Mouse (Mus musculus): Measurements from ENCODE around the gene Zfp423.

Zfp423 gene

DNA sequence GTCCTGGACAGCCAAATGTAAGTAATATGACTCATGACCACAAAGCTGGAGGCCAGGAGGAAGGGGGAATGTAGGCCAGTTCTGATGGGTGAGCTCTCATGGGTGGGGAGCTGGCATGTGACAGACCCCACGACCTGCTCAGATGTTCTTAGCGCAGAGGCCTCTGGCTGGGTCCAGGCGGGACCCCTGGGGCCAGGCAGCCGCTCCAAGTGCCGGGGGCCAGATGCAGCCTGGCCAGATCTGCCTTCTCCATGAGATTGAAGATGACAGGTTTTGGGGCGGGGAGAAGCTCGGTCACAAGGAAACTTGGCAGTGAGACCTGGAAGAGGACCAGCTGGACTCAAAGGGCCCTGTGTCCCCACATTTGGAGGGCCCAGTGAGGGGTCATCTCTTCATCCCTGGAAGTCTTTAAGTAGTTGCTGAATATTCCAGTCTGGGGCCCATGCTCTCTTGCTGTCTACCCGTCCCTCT is 257.3 kb downstream of the Zfp423 start:
- DNase-seq (ENCODE audit: low read depth in 1 of 2, low spot score in 2 of 2), result no peak

DNA sequence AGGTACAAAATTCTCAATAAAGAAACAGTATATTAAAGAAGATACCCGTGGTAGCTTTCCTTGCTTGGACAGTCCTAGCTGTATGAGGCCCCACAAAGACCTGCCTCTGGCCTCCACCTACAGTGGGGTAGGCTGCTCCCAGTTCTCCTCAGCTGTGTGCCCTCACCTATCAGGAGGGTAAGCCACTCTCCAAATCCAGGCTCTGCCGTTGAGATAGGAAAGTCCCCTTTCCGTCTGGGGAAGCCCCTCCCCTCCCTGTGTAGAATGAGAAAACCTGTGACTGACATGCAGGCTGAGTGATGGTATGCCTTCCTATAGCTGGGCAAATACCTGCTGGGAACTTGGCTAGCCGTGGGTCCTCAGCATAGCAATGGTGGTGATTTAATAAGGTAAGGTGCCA is 257.8 kb downstream of the Zfp423 start:
- no peak for DNase-seq (ENCODE audit: low read depth in 1 of 2, low spot score in 2 of 2)

DNA sequence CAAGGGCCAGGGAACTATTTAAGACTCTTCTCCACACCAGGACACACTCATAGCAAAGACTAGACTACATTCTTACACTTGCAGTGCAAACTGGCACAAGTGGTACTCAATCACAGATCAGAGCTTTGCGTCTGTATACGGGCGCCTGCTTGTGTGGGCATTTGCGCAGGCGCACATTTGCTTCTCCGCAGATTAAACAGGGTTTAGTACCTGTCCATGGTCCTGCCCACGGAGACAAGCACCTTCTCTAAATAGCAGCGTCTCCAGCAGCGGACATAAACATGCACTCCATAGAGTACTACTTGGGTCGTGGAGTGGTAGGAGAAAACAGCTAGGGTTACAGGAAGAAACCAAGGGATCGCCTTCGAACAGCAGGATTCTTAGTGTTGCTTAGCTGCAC is 259.1 kb downstream of the Zfp423 start:
- DNase-seq (ENCODE audit: low read depth in 1 of 2, low spot score in 2 of 2), result no peak

DNA sequence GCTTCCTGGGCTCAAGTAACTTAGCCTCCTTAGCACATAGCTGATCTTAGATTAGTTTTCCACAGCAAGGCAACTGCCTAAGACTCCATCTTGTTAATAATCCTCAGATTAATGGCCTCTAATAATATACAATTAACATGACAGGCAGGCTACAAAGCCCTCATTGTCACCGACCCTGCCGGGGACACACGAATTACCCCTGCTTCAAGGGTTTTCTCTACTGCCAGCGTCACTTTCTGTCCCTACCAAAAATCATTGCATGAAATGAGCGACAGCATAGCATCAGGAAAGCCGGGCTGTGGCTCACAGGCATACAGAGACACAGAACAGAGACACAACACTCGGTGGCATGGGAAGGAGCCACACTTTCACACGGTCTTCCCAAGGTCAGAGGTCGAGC is 262.3 kb downstream of the Zfp423 start:
- no peak for DNase-seq (ENCODE audit: low read depth in 1 of 2, low spot score in 2 of 2)

DNA sequence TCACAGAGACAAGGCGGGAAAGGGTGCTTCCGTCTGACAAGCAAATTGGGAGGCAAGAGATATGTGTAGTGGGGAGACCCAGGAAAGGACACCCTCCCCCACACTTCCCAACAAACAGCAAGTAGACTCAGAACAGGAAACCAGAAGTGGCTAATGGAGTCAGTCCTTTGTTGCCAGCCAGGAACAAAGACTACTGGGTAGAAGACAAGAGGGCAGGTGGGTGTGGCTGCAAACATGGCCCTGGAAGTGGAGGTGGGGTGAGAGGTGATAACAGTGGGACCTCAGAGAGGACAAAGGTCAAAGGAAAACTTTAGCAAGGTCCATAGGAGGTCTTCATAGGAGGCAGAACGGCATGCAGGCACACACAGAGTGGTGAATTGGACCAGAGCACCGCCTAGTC is 265.7 kb downstream of the Zfp423 start:
- no peak for DNase-seq (ENCODE audit: low read depth in 1 of 2, low spot score in 2 of 2)

DNA sequence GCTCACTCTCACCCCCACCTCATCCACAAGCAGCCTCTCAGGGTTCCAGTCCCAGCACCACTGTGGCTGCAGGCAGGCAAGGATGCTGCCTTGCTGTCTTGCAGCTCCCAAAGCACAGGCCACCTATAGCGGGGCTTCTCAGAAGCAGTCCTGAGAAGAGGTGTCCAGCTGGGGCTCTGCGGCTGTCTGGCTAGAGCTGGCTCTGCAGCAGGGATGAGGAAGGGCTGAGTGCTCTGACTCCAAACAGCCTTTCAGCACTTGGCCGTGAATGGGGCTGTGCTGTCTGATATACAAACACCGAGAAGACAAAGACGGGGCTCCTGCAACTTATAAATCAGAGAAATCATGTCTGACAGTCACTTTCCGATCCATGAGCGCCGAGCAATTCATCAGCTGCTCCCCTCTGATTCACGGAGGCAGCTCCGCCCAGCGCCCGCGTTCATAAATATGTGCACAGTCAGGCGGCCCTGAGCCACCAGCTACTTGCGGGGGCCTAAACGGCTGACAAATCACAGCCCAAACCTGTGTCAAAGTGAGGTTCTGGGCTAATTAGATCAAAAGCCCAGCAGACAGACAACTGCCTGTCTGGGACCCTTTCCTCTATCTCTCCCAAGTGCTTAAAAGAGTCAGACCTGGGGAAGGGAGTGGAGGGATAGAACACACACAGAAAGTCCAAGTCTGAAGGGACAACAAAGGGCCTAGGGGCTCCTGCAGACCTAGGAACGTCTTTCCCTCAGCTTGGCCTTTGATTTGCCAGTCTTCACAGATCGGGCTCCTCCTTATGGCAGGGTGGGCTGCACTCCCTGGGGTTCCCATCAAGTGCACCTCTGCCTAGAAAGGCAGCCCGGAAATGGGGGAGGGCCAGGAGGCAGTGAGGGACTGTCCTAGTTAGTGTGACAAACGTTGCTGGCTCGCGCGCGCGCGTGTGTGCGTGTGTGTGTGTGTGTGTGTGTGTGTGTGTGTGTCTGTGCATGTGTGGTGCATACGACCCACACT is 269.0 kb downstream of the Zfp423 start:
- no peak for DNase-seq (ENCODE audit: low read depth in 1 of 2, low spot score in 2 of 2)

DNA sequence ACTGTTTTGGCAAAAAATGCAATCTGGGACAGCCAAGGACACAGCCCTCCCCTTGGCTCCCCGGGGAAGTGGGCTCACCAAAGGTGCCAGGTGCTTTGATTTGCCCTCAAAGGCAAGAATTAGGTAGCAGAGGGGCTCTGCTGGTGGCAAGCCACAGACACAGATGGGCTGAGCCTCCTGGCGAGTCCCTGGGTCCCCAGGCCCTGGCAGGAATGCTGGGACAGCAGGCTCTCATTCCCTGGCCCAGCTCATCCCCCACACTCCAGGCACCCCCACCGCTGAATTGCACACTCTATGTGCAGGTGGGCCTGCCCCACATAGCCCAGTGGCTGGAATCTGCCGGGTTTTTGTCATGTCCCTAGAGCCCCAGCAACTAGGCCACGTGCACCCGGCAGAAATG is 270.2 kb downstream of the Zfp423 start:
- no peak for DNase-seq (ENCODE audit: low read depth in 1 of 2, low spot score in 2 of 2)

DNA sequence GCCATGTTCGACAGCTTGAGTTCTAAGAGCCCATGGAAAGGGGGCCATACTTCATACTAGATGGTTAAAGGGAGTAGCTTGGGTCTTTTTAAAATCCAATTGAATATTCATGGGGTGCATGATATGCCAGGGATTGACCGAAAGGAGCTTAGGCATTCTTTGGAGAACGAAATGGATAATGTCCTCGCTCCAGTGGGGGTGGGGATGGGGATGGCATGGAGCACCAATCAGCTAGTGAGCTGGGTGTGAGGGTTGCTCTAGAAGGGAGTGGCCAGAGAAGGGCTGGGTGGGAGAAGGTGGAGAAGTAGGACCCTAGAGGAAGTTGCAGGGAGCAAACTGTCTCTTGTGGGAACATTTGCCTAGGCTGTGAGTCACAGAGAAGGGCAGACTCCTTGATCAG is 271.0 kb downstream of the Zfp423 start:
- no peak for DNase-seq (ENCODE audit: low read depth in 1 of 2, low spot score in 2 of 2)

DNA sequence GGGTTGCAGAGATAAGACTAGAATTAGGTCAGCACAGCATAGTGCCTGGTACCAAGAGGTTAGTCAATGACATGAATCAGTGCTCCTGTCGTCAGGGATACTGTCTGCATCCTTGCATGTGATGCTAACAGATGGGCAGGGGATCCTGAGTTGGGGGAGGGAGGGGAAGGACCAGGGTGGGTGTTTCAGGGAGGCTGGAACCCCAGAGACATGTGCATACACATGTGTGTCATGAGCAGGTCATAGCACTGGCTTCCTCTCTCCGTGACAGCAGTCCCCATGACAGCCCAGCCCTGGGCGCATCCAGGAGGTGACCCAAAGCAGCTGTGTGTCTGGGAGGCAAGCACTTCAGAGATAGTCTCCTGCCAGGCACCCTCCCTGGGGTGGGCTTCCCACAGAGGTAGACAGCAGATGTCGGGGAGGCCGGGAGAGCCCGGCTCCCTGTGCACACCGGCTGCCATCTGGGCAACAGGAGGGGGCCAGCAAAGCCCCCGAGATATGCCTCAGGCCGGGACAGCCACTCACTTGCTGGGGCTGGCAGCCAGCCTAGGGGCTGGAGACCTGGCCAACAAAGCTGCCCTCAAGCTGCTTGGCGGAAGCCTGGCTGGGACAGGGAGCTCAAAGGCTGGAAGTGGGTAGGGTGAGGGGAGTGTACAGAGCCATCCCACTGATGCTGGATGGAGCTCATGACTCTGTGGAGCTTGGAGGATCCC is 272.3 kb downstream of the Zfp423 start:
- DNase-seq (ENCODE audit: low read depth in 1 of 2, low spot score in 2 of 2), result no peak

DNA sequence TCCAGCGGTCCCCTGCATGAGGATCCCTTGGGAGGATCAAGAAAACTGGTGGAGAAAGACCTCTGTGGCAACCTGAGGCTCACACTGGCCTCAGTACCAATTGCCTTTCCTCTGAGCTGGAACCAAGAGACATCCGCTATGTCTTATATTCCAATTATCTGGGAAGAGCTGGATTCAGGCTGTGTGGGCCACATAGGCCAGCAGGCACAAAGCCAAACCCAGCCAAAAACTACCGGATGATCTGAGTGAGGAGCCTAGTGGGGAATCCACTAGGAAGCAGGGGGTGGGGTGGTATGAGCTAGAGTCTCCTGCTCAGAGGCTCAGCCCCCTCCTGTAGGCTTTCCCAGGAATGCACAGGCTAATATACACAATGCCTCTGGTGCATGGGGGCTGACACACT is 273.4 kb downstream of the Zfp423 start:
- no peak for DNase-seq (ENCODE audit: low read depth in 1 of 2, low spot score in 2 of 2)

DNA sequence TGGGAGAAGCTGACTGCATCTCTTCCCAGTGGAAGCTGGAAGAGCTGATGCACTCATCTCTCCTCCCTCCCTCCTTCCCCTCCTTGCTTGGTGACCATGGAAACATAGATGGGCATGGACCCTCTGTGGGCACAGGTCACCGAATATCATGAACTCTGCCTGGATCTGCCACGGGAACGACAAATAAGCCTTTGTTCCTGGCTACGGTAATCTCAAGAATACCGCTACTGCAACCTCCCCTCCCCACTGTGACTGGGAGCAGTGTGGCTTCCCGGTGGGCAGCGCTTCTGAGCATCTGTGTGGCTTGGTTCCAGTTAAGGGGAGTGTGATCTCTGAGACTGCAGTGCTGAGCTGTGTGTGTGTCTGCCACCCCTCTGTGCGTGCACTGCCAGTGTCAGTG is 274.0 kb downstream of the Zfp423 start:
- no peak for DNase-seq (ENCODE audit: low read depth in 1 of 2, low spot score in 2 of 2)

DNA sequence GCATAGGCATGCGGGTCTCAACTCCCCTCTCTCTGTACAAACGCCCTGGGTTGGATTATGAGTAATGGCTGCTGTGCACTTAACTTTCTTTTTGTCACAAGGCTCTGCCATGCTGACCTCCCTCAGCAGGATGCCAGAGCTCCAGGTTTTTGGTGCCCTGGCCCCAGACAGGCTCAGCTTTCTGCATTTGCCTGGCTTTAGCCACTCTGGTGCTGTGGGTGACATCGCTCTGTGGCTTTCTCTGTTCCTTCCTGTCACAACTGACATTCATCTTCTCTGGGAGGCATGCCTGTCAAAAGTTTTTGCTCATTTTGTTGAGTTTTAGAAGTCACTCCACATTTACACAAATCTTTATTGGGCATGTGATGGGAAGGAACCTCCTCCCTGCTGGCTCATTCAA is 277.3 kb downstream of the Zfp423 start:
- no peak for DNase-seq (ENCODE audit: low read depth in 1 of 2, low spot score in 2 of 2)

DNA sequence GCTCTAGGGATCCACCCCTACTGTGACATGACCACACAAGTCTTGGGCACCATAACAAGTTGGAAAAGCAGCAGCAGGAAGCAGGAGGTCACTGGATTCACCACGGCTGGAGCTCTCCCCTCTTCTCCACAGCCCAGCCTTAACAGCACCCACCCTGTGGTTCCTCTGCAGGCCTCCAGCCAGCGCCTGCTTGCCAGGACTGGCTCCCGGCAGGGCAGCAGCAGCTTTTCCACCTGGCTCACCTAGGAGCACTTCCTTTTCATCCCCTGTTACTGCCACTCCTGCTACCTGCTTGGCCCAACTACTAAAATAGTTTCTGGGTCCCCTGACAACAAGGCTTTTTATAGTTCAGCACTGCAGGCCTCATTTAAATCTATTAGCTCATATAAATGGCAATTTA is 279.4 kb downstream of the Zfp423 start:
- no peak for DNase-seq (ENCODE audit: low read depth in 1 of 2, low spot score in 2 of 2)

DNA sequence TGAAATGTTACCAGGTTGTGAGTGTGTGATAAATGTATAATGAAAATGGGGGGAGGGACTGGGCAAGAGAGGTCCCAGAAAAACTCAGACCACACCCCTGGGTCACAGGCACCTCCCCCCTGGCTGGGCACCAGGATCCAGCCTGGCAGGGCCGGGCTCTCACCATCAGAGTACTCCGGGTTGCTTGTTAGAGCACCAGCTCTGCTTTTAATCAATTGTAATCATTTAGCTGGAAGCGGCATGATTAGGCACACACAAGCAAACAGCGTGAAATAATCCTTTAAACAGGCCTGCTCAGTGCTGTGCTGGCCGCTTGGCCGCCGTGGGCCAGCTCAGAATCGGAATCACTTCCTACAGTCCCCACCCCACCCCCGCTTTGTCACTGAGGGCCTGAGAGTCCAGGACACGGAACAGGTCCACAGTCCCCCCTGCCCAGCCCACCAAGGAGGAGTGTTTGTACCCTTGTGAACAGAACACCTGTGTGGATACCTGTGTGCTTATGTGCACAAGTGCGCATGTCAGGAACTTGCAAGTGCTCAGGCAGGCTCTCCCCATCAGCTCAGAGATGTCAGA is 279.9 kb downstream of the Zfp423 start:
- DNase-seq (ENCODE audit: low read depth in 1 of 2, low spot score in 2 of 2), result no peak

DNA sequence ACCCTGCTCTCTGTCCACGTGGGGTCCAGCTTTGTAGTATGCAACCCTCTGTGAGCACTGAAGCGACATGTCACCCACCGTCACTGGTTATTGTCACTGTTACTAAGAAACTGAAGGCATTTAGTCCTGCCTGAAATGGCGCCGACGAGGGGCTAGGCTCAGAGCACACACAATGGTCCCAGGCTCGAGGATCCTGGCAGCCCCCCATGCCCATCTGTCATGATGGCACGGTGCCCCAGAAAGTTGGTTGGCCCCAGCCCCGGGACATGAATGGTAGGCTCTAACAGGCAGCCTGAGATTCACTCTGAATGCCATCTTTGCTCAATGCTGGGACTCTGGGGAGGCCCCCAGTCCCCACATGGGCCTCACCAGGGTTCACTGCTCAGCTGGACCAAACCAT is 284.0 kb downstream of the Zfp423 start:
- DNase-seq (ENCODE audit: low read depth in 1 of 2, low spot score in 2 of 2), result no peak

DNA sequence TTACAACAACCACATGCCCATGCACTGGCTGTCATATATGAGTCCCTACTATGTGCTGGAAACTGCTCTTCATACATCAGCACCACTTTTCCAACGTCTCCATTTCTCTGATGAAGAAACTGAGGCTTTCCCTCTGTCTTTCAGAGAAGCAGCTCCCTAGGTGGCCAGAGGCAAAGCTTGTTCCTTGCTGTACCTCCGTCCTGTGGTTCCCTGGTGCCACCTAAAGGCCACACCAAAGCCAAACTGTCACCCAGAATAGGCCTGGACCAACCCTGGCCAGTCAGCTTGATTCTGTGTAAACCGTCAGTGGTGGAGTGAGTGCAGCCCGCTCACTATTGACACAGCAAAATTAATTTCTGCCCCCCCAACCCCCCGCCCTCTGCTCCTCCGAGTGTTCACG is 285.2 kb downstream of the Zfp423 start:
- DNase-seq (ENCODE audit: low read depth in 1 of 2, low spot score in 2 of 2), result no peak

DNA sequence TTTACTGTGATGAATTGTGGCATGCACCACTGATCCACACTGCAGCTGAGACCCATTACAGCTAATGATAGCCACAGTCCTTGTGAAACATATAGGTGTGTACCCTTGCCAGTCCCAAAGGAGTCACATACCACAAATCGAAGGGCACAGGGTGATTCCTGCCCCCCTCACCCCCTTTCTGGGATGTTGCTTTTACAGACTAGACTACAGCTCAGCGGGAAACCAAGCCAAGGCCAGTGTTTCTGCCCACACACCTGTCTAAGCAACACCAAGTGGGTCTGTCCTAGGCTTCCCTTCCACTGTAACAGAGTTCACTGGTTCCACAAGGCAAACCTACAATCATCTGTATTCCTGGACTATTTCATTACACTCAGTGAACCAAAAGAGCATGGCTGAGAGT is 287.2 kb downstream of the Zfp423 start:
- no peak for DNase-seq (ENCODE audit: low read depth in 1 of 2, low spot score in 2 of 2)

DNA sequence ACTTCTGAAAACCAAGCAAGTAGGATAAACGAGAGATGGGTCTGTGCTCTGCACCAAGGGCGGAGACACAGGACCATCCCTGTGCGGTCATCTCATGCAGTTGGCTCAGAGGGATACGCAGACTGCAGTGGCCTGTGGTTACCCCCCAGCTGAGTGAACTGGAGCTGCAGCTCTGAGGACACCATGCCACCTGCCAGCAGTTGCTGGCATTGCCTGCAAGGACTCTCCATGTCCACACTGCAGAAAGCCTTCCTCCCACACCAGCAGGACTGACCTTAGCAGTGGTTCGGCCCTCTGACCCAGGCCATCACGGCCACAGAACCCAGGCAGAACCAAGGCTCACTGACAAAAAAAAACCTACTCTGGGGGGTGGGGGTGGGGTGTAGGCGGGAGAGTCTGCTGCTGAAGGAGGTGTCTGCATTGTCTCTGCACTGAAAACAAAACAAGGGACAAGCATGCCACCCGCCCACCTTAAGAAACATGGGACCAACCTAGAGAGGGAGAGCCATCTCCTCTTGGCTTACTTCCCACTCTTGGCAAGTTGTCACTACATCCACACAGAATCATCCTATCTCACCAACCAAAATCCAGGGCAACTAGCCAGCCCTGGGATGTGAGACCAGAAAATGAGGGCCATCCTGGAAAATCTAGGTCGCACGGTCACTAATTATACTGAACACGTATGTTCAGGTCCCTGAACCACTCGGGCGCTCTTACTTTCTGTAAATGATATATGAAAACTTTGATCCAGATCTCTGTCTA is 288.0 kb downstream of the Zfp423 start:
- DNase-seq (ENCODE audit: low read depth in 1 of 2, low spot score in 2 of 2), result no peak

DNA sequence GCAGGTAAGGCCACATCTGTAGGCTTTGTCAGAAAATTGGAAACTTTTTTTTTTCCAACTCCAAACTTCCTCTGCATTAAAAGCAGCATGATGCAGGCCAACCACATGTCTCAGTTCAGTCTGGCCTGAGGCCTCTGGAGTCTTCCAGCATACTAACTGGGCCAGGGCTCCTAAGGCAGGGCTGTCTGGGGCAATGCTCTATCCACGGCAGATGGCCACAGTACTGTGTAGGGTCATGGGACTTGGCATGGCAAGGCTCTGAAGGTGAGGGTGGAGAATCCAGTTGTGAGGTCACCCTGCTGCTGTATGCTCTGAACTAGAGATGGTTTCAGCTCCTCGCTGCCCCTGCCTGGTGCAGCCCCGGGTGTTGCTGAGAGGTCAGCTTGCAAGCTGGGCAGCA is 289.2 kb downstream of the Zfp423 start:
- DNase-seq (ENCODE audit: low read depth in 1 of 2, low spot score in 2 of 2), result no peak

DNA sequence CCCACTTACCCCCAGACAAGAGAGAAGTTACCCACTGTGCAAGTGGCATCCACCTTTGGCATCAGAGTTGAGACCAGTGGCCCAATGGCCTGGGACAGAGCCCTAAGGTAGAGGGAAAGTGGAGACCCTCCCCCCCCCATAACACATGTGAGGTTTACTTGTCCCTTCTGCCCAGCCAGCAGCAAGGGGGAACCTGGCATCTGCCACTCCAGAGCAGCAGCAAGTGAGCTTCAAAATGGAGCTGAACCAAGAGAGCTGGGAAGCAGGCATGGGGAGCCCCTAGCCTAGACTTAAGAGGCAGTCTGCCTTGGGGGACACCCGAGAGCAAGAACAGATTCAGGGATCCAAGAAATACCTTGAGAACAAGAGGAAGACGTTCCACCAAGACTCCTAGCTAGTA is 290.7 kb downstream of the Zfp423 start:
- DNase-seq (ENCODE audit: low read depth in 1 of 2, low spot score in 2 of 2), result no peak

DNA sequence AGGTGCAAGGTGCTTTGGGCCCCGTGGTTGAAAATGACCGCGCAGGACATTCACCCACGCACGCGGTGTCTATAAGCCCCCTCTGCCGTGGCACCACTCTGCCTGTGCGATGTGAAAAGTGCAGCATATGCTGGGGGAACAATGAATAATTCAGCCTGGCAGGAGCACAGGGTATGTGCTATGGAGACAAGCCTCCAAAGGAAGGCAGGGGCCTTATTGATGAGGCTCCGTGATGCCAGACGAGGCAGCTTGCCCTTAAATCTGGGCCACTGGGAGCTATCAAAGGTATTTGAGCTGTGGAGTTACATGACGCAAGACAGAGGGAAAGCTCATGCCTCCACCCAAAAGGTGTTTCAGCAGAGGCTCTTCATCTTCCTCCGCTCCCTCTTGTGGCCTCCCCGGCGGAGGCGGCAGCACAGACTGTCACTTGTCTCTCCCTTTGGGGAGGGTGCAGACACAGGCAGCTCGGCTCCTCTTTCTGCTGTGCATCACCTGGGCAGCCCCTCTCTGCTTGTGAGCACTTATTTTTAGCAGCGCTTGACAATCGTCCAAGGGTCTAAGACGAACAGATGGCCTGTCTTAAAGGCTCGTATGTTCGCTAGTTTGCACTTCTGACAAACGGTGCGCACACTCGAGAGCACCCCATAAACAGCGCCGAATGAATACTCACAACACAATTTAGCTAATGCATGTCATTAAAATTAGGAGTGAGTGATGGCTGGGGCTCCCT is 291.3 kb downstream of the Zfp423 start:
- DNase-seq (ENCODE audit: low read depth in 1 of 2, low spot score in 2 of 2), result no peak

All from monocyte, adult 2 months (primary cell).